Mouse (Mus musculus) hematopoietic multipotent progenitor cell, adult 10-12 weeks (in vitro differentiated cells): ENCODE results near the gene Olfr1489. TPM values are rescaled to one million over a fixed set of nuclear protein-coding genes. Genes with fewer than 3 reads are reported as not detected.

Experiments used
- polyA plus RNA-seq: library from polyadenylated mRNA; stranded (reverse); fragments of >175 nt; gene quantifications from 2 replicates; pipeline ENCODE4 v1.2.3, GENCODE M21; 2012; ENCODE audit warnings: low replicate concordance

Gene Olfr1489
- polyA plus RNA-seq = not detected in 2 replicates

GRCm38 (mm10) chr19:13631321-13631720, at the start of gene Olfr1489:
TSS of gene Olfr1489 (plus strand) at chr19:13631621.

GRCm38 (mm10) chr19:13583211-13583610, 48.2 kb upstream of the Olfr1489 start, which contains the start of gene Olfr1484:
TSS of gene Olfr1484 (plus strand) at chr19:13583511.

GRCm38 (mm10) chr19:13617075-13617474, 14.3 kb upstream of the Olfr1489 start, which contains the start of gene Olfr1487:
TSS of gene Olfr1487 (plus strand) at chr19:13617375.

GRCm38 (mm10) chr19:13650791-13651190, 19.4 kb downstream of the Olfr1489 start, which contains the start of gene Olfr1490:
TSS of gene Olfr1490 (plus strand) at chr19:13651091.

Other genes starting within 250 kb of the Olfr1489 start
- gene Olfr1469, start 223.8 kb upstream of the Olfr1489 start, polyA plus RNA-seq = not detected in 2 replicates
- gene Olfr1471, start 188.2 kb upstream of the Olfr1489 start, polyA plus RNA-seq = not detected in 2 replicates
- gene Olfr1472, start 175.5 kb upstream of the Olfr1489 start, polyA plus RNA-seq = not detected in 2 replicates
- not detected in 2 replicates for gene Olfr1474, start 162.1 kb upstream of the Olfr1489 start, polyA plus RNA-seq
- not detected in 2 replicates for gene Olfr1475, start 151.4 kb upstream of the Olfr1489 start, polyA plus RNA-seq
- gene Olfr1477, start 131.1 kb upstream of the Olfr1489 start, polyA plus RNA-seq = not detected in 2 replicates
- not detected in 2 replicates for gene Olfr1480, start 103.7 kb upstream of the Olfr1489 start, polyA plus RNA-seq
- not detected in 2 replicates for gene Olfr1484, start 48.1 kb upstream of the Olfr1489 start, polyA plus RNA-seq
- gene Olfr1487, start 14.2 kb upstream of the Olfr1489 start, polyA plus RNA-seq = 0.04 TPM in 1 of 2 replicates, not detected in the other
- gene Olfr1490, start 19.5 kb downstream of the Olfr1489 start, polyA plus RNA-seq = not detected in 2 replicates
- not detected in 2 replicates for gene Olfr1491, start 65.6 kb downstream of the Olfr1489 start, polyA plus RNA-seq
- not detected in 2 replicates for gene Olfr1493-ps1, start 91.7 kb downstream of the Olfr1489 start, polyA plus RNA-seq
- gene Olfr1494, start 108.1 kb downstream of the Olfr1489 start, polyA plus RNA-seq = not detected in 2 replicates
- gene Olfr1495, start 133.0 kb downstream of the Olfr1489 start, polyA plus RNA-seq = not detected in 2 replicates
- gene Olfr1496, start 146.3 kb downstream of the Olfr1489 start, polyA plus RNA-seq = not detected in 2 replicates
- gene Olfr1497, start 166.6 kb downstream of the Olfr1489 start, polyA plus RNA-seq = not detected in 2 replicates
- gene Olfr1499, start 187.8 kb downstream of the Olfr1489 start, polyA plus RNA-seq = not detected in 2 replicates
- gene Olfr1500, start 198.9 kb downstream of the Olfr1489 start, polyA plus RNA-seq = not detected in 2 replicates
- gene Olfr1501, start 219.1 kb downstream of the Olfr1489 start, polyA plus RNA-seq = not detected in 2 replicates
- gene Olfr1502, start 230.2 kb downstream of the Olfr1489 start, polyA plus RNA-seq = not detected in 2 replicates